Mouse (Mus musculus) neural tube, embryonic 15.5 days (tissue): ENCODE measurements at regions not wholly inside any gene's neighbourhood (a gene's known extent, or its start where the extent isn't known, plus 50 kb on each side); places are given as distances from the start of the nearest gene placed in this dataset.

ENCODE experiments used
- ATAC-seq: fragments of 200-750 bp; cut with Nextera tagmentation; 2 replicates; pipeline ENCODE4 v1.8.0; 2017; ENCODE audit warnings: mild to moderate bottlenecking, moderate TSS enrichment, moderate library complexity; ENCODE audit not compliant: low FRiP score
- H3K27ac ChIP-seq: fragments of 300-500 bp; sonication (generic); replicated peaks from 2 replicates; pipeline ENCODE4 v1.5.1; 2015; ENCODE audit warnings: mild to moderate bottlenecking, inconsistent platforms
- H3K27me3 ChIP-seq: fragments of 300-500 bp; sonication (generic); replicated peaks from 2 replicates; pipeline ENCODE4 v1.6.1; 2015; ENCODE audit warnings: inconsistent platforms
- H3K36me3 ChIP-seq: fragments of 300-500 bp; sonication (generic); 2 replicates; pipeline ENCODE4 v1.6.1; 2015; ENCODE audit warnings: inconsistent platforms
- H3K4me1 ChIP-seq: fragments of 300-500 bp; sonication (generic); 2 replicates; pipeline ENCODE4 v1.6.1; 2015; ENCODE audit warnings: inconsistent platforms
- H3K4me2 ChIP-seq: fragments of 300-500 bp; sonication (generic); 2 replicates; pipeline ENCODE4 v1.6.1; 2015; ENCODE audit warnings: inconsistent platforms, mild to moderate bottlenecking, moderate library complexity
- H3K4me3 ChIP-seq: fragments of 300-500 bp; sonication (generic); replicated peaks from 2 replicates; pipeline ENCODE4 v1.5.1; 2015; ENCODE audit warnings: mild to moderate bottlenecking, inconsistent platforms
- H3K9ac ChIP-seq: fragments of 300-500 bp; sonication (generic); replicated peaks from 2 replicates; pipeline ENCODE4 v1.6.1; 2015; ENCODE audit warnings: mild to moderate bottlenecking, inconsistent platforms
- H3K9me3 ChIP-seq: fragments of 300-500 bp; sonication (generic); replicated peaks from 2 replicates; pipeline ENCODE4 v1.6.1; 2016; ENCODE audit warnings: inconsistent platforms
- WGBS: fragments of 180-500 bp; shearing (Covaris S2); methylation state at CpG from one replicate; pipeline ENCODE4 v1.1.7; 2015; ENCODE audit warnings: mixed read lengths; 5-methylcytosine and 5-hydroxymethylcytosine counted together

DNA sequence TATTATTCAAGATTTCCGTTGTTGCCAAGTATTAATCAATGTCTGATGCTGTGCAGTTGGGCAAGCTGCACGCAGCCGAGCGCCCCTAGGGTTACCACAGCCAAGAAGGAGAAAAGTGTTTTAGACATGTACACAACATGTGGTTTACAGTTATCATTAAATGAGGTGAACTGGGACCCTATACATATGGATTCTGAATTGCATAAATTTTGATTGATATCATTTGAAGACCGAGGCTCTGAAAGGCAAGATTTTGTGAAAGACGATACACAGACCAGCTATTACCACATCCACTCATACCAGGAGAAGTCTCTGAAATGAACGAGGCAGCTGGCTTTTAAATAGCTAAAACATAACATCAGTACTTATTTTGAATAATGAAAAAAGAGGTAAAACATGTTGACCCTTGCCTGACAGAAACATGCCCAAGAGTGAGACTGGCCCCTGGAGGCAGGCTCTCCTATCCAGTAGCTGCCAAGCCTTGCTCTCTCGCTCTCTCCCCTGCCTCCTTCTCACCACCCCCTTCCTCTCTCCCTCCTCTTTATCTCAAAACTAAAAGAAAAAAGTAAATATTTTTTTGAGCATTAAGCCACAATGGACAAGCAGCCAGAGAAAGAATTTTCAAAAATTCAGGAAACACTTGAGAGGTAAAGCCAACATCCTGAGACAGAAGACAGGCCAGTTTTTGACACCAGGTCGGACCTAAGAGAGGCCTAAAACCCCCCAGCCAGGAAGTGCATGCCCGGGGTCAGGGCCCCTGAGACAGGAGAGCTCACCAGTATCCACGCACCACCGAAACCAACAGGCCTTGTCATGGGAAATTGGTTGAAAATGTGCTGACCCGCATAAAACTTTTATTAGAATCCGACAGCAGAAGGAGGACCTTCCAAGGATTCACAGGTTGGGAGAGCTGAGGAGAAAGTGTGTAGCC is 342.9 kb upstream of the Mki67 start:
- H3K9ac ChIP-seq: no peak overlapping the region
- no peak overlapping the region for H3K4me2 ChIP-seq
- no peak for ATAC-seq
- peak overlapping the region; percentile 90 for H3K27ac ChIP-seq
- H3K27me3 ChIP-seq: no peaks in the 10 kb centered on the region
- no peaks in the 10 kb centered on the region for H3K36me3 ChIP-seq
- peaks cover 41% of the 10 kb centered on the region for H3K4me1 ChIP-seq
- WGBS: 56% methylated on average over 14 of the region's 14 CpGs
- H3K4me3 ChIP-seq: no peak overlapping the region
- H3K9me3 ChIP-seq: no peaks in the 10 kb centered on the region

DNA sequence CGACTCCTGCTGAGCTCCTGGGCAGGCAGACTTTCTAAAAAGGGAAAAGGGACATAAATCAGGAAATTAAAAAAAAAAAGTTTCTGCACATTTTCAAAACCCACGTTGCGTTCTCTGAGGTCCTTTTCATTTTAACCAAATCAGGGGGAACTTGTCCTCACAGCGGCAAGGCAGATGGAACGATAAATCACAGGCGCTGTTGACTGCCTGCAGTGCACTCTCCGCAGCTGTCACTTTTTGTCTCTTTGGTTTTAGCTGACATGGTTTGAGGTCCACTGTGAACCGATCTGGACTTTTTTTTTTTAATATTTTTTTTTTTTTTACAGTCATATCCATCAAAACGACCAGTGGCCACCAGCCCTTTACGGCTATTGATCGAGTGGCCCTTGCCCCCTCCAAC is 343.7 kb upstream of the Mki67 start:
- Histone ChIP-seq H3K36me3 (no peaks in the 10 kb centered on the region), H3K9me3 (no peaks in the 10 kb centered on the region), H3K27ac (peak overlapping the region; percentile 90), H3K9ac (no peak overlapping the region), H3K27me3 (no peaks in the 10 kb centered on the region), H3K4me2 (peak overlapping the region; percentile 63), H3K4me3 (no peak overlapping the region), H3K4me1 (peaks cover 41% of the 10 kb centered on the region)
- 21% methylated on average over 11 of the region's 11 CpGs for WGBS
- no peak for ATAC-seq

DNA sequence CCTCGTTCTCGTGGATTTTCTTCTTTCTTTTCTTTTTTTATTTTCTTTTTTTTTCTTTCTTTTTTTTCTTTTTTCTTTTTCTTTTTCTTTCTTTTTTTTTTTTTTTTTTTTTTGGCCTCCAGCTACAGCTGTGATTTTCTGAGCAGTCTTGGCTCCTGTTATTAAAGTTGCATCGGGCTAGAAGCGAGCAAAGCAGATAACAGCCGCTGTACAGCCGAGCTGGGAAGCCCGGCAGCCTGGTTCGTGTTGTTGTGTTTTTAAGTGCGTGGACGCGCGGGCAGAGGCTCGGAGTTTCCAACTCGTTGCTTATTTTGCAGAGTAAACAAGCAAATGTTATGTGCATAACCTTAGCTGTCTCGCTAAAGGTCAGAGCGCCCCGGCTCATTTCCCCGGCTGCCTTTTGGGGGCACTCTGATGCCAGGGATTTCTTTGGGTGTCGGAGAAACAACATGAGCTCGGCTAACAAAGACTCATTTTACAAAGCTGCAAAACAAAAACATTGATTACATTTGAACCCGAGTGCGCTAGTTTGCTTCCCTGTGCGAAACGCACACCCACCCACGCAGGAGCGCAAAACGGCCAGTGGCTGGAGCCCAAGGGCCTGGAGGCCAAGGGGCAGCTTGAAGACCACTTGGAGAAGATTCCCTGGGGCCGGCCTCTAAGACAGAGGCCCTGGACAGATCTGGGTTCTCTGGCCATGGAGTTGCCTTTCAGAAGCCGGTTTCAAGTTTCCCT is 344.3 kb upstream of the Mki67 start:
- peak overlapping the region; percentile 33 for H3K4me3 ChIP-seq
- peak overlapping the region; percentile 63 for H3K4me2 ChIP-seq
- no peaks in the 10 kb centered on the region for H3K27me3 ChIP-seq
- H3K4me1 ChIP-seq: peaks cover 44% of the 10 kb centered on the region
- peak overlapping the region; percentile 47; the same call in 1 of the 2 replicates for H3K9ac ChIP-seq
- 5% methylated on average over 29 of the region's 29 CpGs for WGBS
- peak overlapping the region; percentile 90 for H3K27ac ChIP-seq
- H3K9me3 ChIP-seq: no peaks in the 10 kb centered on the region
- peak; percentile 65; the same call in 1 of the 2 replicates for ATAC-seq
- H3K36me3 ChIP-seq: no peaks in the 10 kb centered on the region

DNA sequence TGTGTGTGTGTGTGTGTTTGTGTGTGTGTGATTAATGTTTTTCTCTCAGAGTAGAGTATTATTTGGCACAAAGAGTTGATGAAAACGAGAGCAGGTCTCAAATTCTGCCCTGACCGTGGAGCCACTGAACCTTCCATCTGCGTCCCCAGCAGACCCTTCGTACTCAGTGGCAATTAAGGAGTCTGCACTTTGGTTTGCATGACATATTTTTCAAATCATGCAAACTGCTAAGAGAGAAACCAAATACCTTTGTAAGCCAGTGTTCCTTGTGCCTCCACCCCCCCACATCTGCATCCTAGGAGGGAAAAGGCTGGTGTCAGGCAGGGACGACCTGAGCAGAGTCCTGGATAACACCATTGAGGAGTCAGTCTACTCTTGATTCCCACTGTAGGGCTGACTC is 346.5 kb upstream of the Mki67 start:
- H3K4me1 ChIP-seq: peaks cover 36% of the 10 kb centered on the region
- H3K27me3 ChIP-seq: no peaks in the 10 kb centered on the region
- ATAC-seq: no peak
- no peak overlapping the region for H3K4me2 ChIP-seq
- 0 out of 2 replicates have a peak overlapping the region, but pooled peaks have one; percentile 13 for H3K27ac ChIP-seq
- no peak overlapping the region for H3K9ac ChIP-seq
- no peak overlapping the region for H3K4me3 ChIP-seq
- WGBS: 43% methylated on average over 5 of the region's 5 CpGs
- no peaks in the 10 kb centered on the region for H3K36me3 ChIP-seq
- H3K9me3 ChIP-seq: no peaks in the 10 kb centered on the region

DNA sequence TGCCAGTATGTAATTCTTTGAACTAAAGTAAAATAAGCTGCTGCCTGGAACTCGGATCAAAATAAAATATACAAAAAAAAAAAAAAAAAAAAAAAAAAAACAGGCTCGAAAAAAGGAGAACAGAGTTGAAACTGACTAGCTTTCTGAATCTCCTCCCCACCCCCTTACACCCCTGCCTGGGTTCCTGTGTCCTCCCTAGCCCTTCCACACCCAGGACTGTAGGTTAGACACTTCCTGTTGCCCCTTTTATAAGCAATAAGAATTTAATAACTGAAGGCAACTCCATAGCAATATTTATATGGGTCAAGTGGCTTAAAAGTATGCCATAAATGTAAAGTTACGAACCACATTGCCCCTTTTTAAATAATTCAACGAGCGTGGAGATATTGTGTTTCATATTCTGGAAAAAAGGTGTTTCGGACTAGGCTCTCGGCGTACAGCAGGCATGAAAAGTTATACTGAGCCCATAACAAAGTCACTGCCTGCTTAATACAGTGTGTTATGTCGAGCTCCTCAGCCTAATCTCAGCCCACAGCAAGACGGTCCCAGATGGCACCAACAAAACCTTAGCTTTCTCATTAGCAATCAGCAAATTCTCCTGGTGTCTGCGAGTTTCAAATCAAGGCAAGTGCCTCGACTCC is 349.0 kb upstream of the Mki67 start:
- Histone ChIP-seq H3K9me3 (no peaks in the 10 kb centered on the region), H3K27ac (no peak overlapping the region), H3K4me3 (no peak overlapping the region), H3K27me3 (no peaks in the 10 kb centered on the region), H3K9ac (no peak overlapping the region), H3K36me3 (no peaks in the 10 kb centered on the region), H3K4me1 (peaks cover 18% of the 10 kb centered on the region), H3K4me2 (no peak overlapping the region)
- WGBS: 64% methylated on average over 12 of the region's 12 CpGs
- ATAC-seq: no peak

DNA sequence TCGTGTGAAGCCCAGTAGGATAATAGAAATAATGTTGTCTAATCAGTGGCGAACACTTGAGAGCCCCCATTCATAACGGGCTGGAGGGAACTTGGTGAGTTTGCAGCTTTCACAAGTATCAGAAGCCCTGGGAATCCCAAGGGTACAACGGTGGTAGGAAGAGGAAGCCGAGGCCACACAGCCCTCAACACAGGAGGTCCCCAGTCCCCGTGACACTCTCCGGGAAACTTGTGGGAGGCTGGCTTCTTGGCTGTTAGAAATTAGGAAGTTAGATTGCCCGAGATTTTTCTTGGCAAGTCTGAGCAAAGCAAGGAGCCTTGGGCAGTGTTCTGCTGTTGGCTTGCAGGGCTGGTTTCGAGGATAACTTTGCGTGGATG is 349.5 kb upstream of the Mki67 start:
- Histone ChIP-seq H3K9ac (no peak overlapping the region), H3K4me3 (no peak overlapping the region), H3K27me3 (no peaks in the 10 kb centered on the region), H3K36me3 (no peaks in the 10 kb centered on the region), H3K9me3 (no peaks in the 10 kb centered on the region), H3K27ac (no peak overlapping the region), H3K4me2 (no peak overlapping the region), H3K4me1 (peaks cover 14% of the 10 kb centered on the region)
- 63% methylated on average over 10 of the region's 10 CpGs for WGBS
- no peak for ATAC-seq

DNA sequence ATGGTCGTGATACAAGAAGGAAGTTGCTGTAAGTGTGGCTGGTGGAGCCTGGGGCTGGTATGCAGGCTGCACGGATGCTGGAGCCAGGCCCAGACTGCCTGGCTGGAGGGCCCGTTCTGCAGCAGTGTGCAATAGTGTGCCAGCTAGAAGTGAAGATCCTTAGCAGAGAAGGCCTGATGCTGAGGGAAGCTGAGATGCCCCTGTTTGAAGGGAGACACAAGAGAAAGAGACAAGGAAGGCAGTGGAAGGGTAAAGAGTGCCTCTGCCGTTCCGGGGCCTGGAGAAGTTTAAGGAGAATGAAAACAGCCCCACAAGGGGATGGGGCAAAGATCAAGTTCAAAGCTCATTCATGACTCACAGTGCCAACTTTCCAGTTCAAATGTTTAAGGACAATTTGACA is 354.7 kb upstream of the Mki67 start:
- H3K4me2 ChIP-seq: no peak overlapping the region
- no peaks in the 10 kb centered on the region for H3K36me3 ChIP-seq
- ATAC-seq: no peak
- no peaks in the 10 kb centered on the region for H3K4me1 ChIP-seq
- H3K9ac ChIP-seq: no peak overlapping the region
- WGBS: 76% methylated on average over 5 of the region's 5 CpGs
- H3K27ac ChIP-seq: no peak overlapping the region
- H3K27me3 ChIP-seq: no peaks in the 10 kb centered on the region
- no peaks in the 10 kb centered on the region for H3K9me3 ChIP-seq
- H3K4me3 ChIP-seq: no peak overlapping the region

DNA sequence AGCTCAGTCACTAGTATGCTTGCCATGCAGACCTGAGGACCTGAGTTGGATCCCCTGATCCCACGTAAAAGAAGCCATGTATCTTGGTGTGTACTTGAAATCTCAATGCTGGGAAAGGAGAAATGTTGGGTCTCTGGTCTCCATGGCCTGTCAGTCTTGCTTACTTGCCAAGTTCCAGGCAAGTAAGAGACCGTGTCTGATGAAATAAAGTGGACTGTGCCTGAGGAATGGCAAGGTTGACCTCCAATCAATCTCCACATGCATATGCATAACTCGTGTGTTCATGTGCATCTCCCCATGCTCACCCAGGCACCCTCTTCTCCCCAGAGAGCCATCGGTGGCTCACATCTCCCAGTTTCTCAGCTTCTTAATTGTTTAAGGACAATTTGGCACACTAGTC is 355.2 kb upstream of the Mki67 start:
- Histone ChIP-seq H3K4me2 (no peak overlapping the region), H3K27me3 (no peaks in the 10 kb centered on the region), H3K27ac (no peak overlapping the region), H3K9ac (no peak overlapping the region), H3K36me3 (no peaks in the 10 kb centered on the region), H3K4me3 (no peak overlapping the region), H3K9me3 (no peaks in the 10 kb centered on the region), H3K4me1 (no peaks in the 10 kb centered on the region)
- no peak for ATAC-seq
- WGBS: 84% methylated on average over 4 of the region's 4 CpGs

DNA sequence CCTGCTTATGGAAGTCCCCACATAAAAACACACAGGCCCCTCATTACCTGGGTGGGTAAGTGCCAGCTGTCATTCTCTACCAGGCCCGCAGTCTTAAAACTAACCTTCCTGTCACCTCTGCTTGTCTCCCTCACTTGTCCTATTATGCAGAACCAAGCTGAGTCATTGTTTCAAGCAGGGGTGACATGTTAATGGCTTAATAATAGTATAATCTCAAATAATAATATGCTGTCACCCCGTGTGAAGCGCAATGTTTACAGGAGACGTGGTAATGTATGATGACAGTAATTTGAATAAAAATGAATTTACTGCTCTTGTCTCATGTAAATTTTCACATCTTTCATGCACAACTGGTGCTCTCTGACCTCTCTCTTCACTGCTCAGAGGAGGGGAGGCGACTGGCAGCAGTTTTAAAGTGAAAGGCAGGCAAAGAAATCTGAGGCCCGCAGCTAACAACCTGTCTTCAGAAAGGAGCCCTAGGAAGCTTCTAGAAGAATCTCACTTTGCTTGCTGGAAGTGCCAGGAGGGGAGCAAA is 357.2 kb upstream of the Mki67 start:
- ATAC-seq: no peak
- H3K9ac ChIP-seq: no peak overlapping the region
- H3K36me3 ChIP-seq: no peaks in the 10 kb centered on the region
- H3K4me1 ChIP-seq: no peaks in the 10 kb centered on the region
- H3K9me3 ChIP-seq: no peaks in the 10 kb centered on the region
- H3K27me3 ChIP-seq: no peaks in the 10 kb centered on the region
- 58% methylated on average over 6 of the region's 6 CpGs for WGBS
- H3K4me2 ChIP-seq: no peak overlapping the region
- no peak overlapping the region for H3K27ac ChIP-seq
- no peak overlapping the region for H3K4me3 ChIP-seq

DNA sequence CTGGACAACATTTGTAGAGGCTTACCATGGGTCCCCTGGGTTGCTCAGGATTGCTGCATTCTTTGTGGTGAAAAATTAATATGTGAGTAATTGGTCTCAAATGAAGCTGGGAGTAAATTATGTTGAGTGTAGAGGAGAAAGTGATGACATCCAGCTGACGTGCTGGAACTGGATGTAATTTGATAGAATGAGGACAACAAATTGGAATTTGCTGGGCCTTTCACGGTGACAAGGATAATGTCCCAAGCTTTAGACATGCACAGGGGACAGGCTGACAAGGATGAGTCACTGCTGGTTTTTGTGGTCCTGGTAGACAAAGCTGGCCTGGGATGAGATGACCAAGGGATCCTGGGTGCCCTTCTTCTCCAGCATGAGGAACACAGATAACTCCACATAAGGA is 357.9 kb upstream of the Mki67 start:
- Histone ChIP-seq H3K4me3 (no peak overlapping the region), H3K9ac (no peak overlapping the region), H3K36me3 (no peaks in the 10 kb centered on the region), H3K9me3 (no peaks in the 10 kb centered on the region), H3K27ac (no peak overlapping the region), H3K27me3 (no peaks in the 10 kb centered on the region), H3K4me2 (no peak overlapping the region), H3K4me1 (no peaks in the 10 kb centered on the region)
- 72% methylated on average over 2 of the region's 2 CpGs for WGBS
- no peak for ATAC-seq

DNA sequence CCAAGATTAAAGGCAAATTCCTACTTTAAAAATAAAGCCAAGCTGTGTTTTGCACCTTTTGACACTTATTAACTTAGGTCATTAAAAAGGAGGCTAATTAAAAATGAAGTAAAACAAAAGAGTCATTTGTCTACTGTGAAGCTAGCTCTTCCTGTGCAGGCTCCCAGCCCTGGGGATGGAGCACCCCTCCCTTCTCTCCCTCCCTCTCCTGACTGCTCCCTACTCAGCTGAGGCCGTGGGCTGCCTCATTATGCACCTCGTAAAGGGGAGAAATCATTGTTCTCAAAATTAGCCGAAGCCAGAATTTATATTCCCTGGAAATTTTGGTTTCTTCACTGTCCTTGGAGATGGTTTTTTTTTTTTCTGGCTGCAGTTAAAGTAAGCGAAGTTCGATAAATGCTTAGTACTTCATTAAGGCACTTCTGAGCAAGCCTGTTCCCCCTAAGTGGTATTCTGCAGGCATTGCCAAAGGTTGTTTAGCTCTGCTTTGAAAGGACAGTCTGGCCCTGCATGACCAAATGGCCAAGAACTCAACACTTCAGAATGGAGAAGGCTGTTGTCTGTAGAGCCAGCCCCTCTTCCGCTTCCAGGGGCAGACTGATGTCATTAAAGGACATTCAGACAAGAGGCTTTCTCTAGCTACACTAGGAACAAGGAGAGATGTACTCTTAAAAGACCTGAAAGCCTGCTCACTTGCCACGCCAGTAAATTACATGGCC is 365.5 kb upstream of the Mki67 start:
- no peaks in the 10 kb centered on the region for H3K27me3 ChIP-seq
- ATAC-seq: peak; percentile 43; the same call in 1 of the 2 replicates
- peaks cover 36% of the 10 kb centered on the region for H3K4me1 ChIP-seq
- no peak overlapping the region for H3K9ac ChIP-seq
- no peaks in the 10 kb centered on the region for H3K36me3 ChIP-seq
- no peaks in the 10 kb centered on the region for H3K9me3 ChIP-seq
- peak overlapping the region; percentile 75 for H3K27ac ChIP-seq
- 24% methylated on average over 7 of the region's 7 CpGs for WGBS
- no peak overlapping the region for H3K4me3 ChIP-seq
- no peak overlapping the region for H3K4me2 ChIP-seq
